Mouse (Mus musculus): ENCODE data around the gene 2210408I21Rik. TPM values are rescaled to one million over a fixed set of nuclear protein-coding genes. Genes with fewer than 3 reads are reported as not detected.

The 2210408I21Rik gene
- total and polyA plus RNA-seq, 3 experiments = 1.6 to 4.0 TPM; not detected in 1

GRCm38 (mm10) chr13:77215460-77215859 lies 80.1 kb downstream of the 2210408I21Rik start:
- no peaks in the 10 kb centered on the region for H3K79me2 ChIP-seq (ENCODE audit: control insufficient read depth, insufficient read depth, low read length, poor library complexity)
- peaks cover 0 to 12% of the 10 kb centered on the region in 2 experiments; a peak in 2 of 4 replicates for H3K36me3 ChIP-seq (ENCODE audit: control insufficient read depth in 1 of 2, insufficient read depth in 2 of 2, low read length in 2 of 2)
- no peaks in the 10 kb centered on the region for H3K9me3 ChIP-seq (replicated peaks; ENCODE audit: insufficient read depth, low read length)
- TF ChIP-seq USF1 (IDR thresholded peaks at IDR 0.05; ENCODE audit: low read depth, low read length) (no peak), POLR2A (IDR thresholded peaks at IDR 0.05; ENCODE audit: control insufficient read depth in 1 of 2, insufficient read depth in 1 of 2, low read depth in 1 of 2, low read length in 2 of 2, poor library complexity in 1 of 2) (no peak), MEF2A (IDR thresholded peaks at IDR 0.05; ENCODE audit: extremely low read depth, insufficient replicate concordance, low read depth, low read length, poor library complexity, severe bottlenecking) (no peak), SIN3A (IDR thresholded peaks at IDR 0.05; ENCODE audit: low read length) (no peak), ZC3H11A (IDR thresholded peaks at IDR 0.05; ENCODE audit: low read depth, low read length) (peak; percentile 31; the same call in 1 of the 2 replicates), JUND (IDR thresholded peaks at IDR 0.05; ENCODE audit: low read depth, low read length) (no peak), NELFE (IDR thresholded peaks at IDR 0.05; ENCODE audit: low read depth, low read length) (no peak), CTCF (IDR thresholded peaks at IDR 0.05 in 2 of 3, conservative IDR thresholded peaks at IDR 0.05 in 1 of 3; ENCODE audit: control insufficient read depth in 1 of 3, insufficient read depth in 1 of 3, low read depth in 2 of 3, low read length in 3 of 3, poor library complexity in 1 of 3, severe bottlenecking in 1 of 3) (peak in 2 of 3 experiments; percentile 25 to 43; a peak in 3 of 6 replicates), TBP (IDR thresholded peaks at IDR 0.05; ENCODE audit: low read depth, low read length) (no peak), TCF12 (IDR thresholded peaks at IDR 0.05; ENCODE audit: low read depth, low read length) (no peak), UBTF (IDR thresholded peaks at IDR 0.05; ENCODE audit: borderline replicate concordance, insufficient read depth, low read depth, low read length) (no peak), RAD21 (IDR thresholded peaks at IDR 0.05; ENCODE audit: low read depth, low read length) (peak; percentile 52), ZNF384 (IDR thresholded peaks at IDR 0.05; ENCODE audit: low read depth, low read length) (no peak), ETS1 (IDR thresholded peaks at IDR 0.05; ENCODE audit: low read depth, low read length) (no peak), MAX (IDR thresholded peaks at IDR 0.05; ENCODE audit: low read length) (no peak), SMC3 (IDR thresholded peaks at IDR 0.05; ENCODE audit: low read depth, low read length) (peak; percentile 57), MXI1 (IDR thresholded peaks at IDR 0.05; ENCODE audit: low read depth, low read length) (no peak), MYC (IDR thresholded peaks at IDR 0.05; ENCODE audit: low read depth, low read length) (no peak), CHD1 (IDR thresholded peaks at IDR 0.05; ENCODE audit: low read depth, low read length) (no peak), NRF1 (IDR thresholded peaks at IDR 0.05; ENCODE audit: insufficient read depth, low read depth, low read length, poor library complexity, severe bottlenecking) (no peak), GABPA (IDR thresholded peaks at IDR 0.05; ENCODE audit: low read depth, low read length) (no peak), TAL1 (IDR thresholded peaks at IDR 0.05; ENCODE audit: low read length) (no peak), KAT2A (conservative IDR thresholded peaks at IDR 0.05; ENCODE audit: low read depth, low read length) (no peak), HCFC1 (IDR thresholded peaks at IDR 0.05; ENCODE audit: low read depth, low read length) (no peak), E2F4 (IDR thresholded peaks at IDR 0.05; ENCODE audit: borderline replicate concordance, low read depth, low read length) (no peak), CHD2 (IDR thresholded peaks at IDR 0.05; ENCODE audit: low read length) (no peak)
- no peak overlapping the region for H3K4me3 ChIP-seq (ENCODE audit: control insufficient read depth in 1 of 2, insufficient read depth in 1 of 2, low read depth in 2 of 2, low read length in 2 of 2)
- H3K9ac ChIP-seq (ENCODE audit: control insufficient read depth, low read depth, low read length, poor library complexity, severe bottlenecking) = no peak overlapping the region
- peaks cover 0 to 12% of the 10 kb centered on the region in 2 experiments; a peak in 3 of 4 replicates for H3K4me1 ChIP-seq (ENCODE audit: control insufficient read depth in 1 of 2, insufficient read depth in 2 of 2, low read length in 2 of 2)
- H3K27ac ChIP-seq (ENCODE audit: control insufficient read depth, low read depth, low read length) = no peak overlapping the region
- no peaks in the 10 kb centered on the region for H3K27me3 ChIP-seq (ENCODE audit: control insufficient read depth in 1 of 2, insufficient read depth in 2 of 2, low read length in 2 of 2)
- peak; percentile 28 for DNase-seq (ENCODE audit: low read depth, low spot score)

Measured in MEL (cell line).